Mouse (Mus musculus): ENCODE data around the gene Ttc7b. TPM values are rescaled to one million over a fixed set of nuclear protein-coding genes. Genes with fewer than 3 reads are reported as not detected.

Ttc7b gene
- total RNA-seq, 2 experiments from 2014 or later, result 173 to 184 TPM

- no peak for TF ChIP-seq CTCF (conservative IDR thresholded peaks at IDR 0.05)
- no peak for DNase-seq (ENCODE audit: low spot score in 2 of 2)
- Histone ChIP-seq H3K4me3 (no peak overlapping the region), H3K27ac (peak overlapping the region; percentile 82; the same call in 1 of the 2 replicates)
Measured at GRCm38 (mm10) chr12:100495083-100495482, 25.5 kb downstream of the Ttc7b start.

GRCm38 (mm10) chr12:100493211-100493610 lies 27.4 kb downstream of the Ttc7b start:
- DNase-seq (ENCODE audit: low spot score in 2 of 2), result peak in 1 of 2 experiments; percentile 64

GRCm38 (mm10) chr12:100492676-100493075 lies 27.9 kb downstream of the Ttc7b start:
- no peak for TF ChIP-seq CTCF (conservative IDR thresholded peaks at IDR 0.05)
- H3K27ac ChIP-seq, result peak overlapping the region; percentile 82
- H3K4me3 ChIP-seq, result no peak overlapping the region
- no peak for DNase-seq (ENCODE audit: low spot score in 2 of 2)

More at GRCm38 (mm10) chr12:100493211-100493610, 27.4 kb downstream of the Ttc7b start:
- Histone ChIP-seq H3K27ac (peak overlapping the region; percentile 82), H3K4me3 (no peak overlapping the region)
- no peak for TF ChIP-seq CTCF (conservative IDR thresholded peaks at IDR 0.05)

GRCm38 (mm10) chr12:100491967-100492611 lies 28.5 kb downstream of the Ttc7b start:
- DNase-seq (ENCODE audit: low spot score in 2 of 2), result no peak
- Histone ChIP-seq H3K4me3 (no peak overlapping the region), H3K27ac (peak overlapping the region; percentile 82)
- no peak for TF ChIP-seq CTCF (conservative IDR thresholded peaks at IDR 0.05)

- DNase-seq (ENCODE audit: low spot score in 2 of 2), result no peak
- peak overlapping the region; percentile 41; the same call in 1 of the 2 replicates for H3K27ac ChIP-seq
- TF ChIP-seq CTCF (conservative IDR thresholded peaks at IDR 0.05), result no peak
- H3K4me3 ChIP-seq, result no peak overlapping the region
Measured at GRCm38 (mm10) chr12:100489799-100490198, 30.8 kb downstream of the Ttc7b start.

GRCm38 (mm10) chr12:100488368-100488767 lies 32.3 kb downstream of the Ttc7b start:
- Histone ChIP-seq H3K27ac (no peak overlapping the region), H3K4me3 (no peak overlapping the region)
- no peak for TF ChIP-seq CTCF (conservative IDR thresholded peaks at IDR 0.05)
- DNase-seq (ENCODE audit: low spot score in 2 of 2), result no peak

- TF ChIP-seq CTCF (conservative IDR thresholded peaks at IDR 0.05), result peak; percentile 73
- Histone ChIP-seq H3K4me3 (no peak overlapping the region), H3K27ac (no peak overlapping the region)
- DNase-seq (ENCODE audit: low spot score in 2 of 2), result peak in 1 of 2 experiments; percentile 40
Measured at GRCm38 (mm10) chr12:100486232-100486631, 34.4 kb downstream of the Ttc7b start.

- peak; percentile 37; the same call in 1 of the 2 replicates for TF ChIP-seq CTCF (conservative IDR thresholded peaks at IDR 0.05)
- Histone ChIP-seq H3K4me3 (no peak overlapping the region), H3K27ac (peak overlapping the region; percentile 82)
- DNase-seq (ENCODE audit: low spot score in 2 of 2), result no peak
Measured at GRCm38 (mm10) chr12:100483054-100483453, 37.6 kb downstream of the Ttc7b start.

- Histone ChIP-seq H3K27ac (peak overlapping the region; percentile 82), H3K4me3 (no peak overlapping the region)
- no peak for DNase-seq (ENCODE audit: low spot score in 2 of 2)
- TF ChIP-seq CTCF (conservative IDR thresholded peaks at IDR 0.05), result no peak
Measured at GRCm38 (mm10) chr12:100482255-100482654, 38.4 kb downstream of the Ttc7b start.

GRCm38 (mm10) chr12:100481443-100482026 lies 39.1 kb downstream of the Ttc7b start:
- Histone ChIP-seq H3K27ac (peak overlapping the region; percentile 82), H3K4me3 (no peak overlapping the region)
- no peak for DNase-seq (ENCODE audit: low spot score in 2 of 2)
- TF ChIP-seq CTCF (conservative IDR thresholded peaks at IDR 0.05), result no peak

- DNase-seq (ENCODE audit: low spot score in 2 of 2), result peak; percentile 51 to 57
- peak overlapping the region; percentile 82 for H3K27ac ChIP-seq
- H3K4me3 ChIP-seq, result no peak overlapping the region
- TF ChIP-seq CTCF (conservative IDR thresholded peaks at IDR 0.05), result no peak
Measured at GRCm38 (mm10) chr12:100480642-100481442, 39.8 kb downstream of the Ttc7b start.

- peak; percentile 76 for TF ChIP-seq CTCF (conservative IDR thresholded peaks at IDR 0.05)
- H3K4me3 ChIP-seq, result no peak overlapping the region
- peak in 1 of 2 experiments; percentile 59 for DNase-seq (ENCODE audit: low spot score in 2 of 2)
- H3K27ac ChIP-seq, result peak overlapping the region; percentile 82
Measured at GRCm38 (mm10) chr12:100479892-100480621, 40.6 kb downstream of the Ttc7b start.

Measured in layer of hippocampus, adult 2 months (tissue).